Mouse (Mus musculus) heart, embryonic 10.5 days (tissue): ENCODE measurements around the gene Susd2. TPM values are rescaled to one million over a fixed set of nuclear protein-coding genes. Genes with fewer than 3 reads are reported as not detected.

Experiments used
- DNase-seq: peaks from one replicate; pipeline ENCODE4 v3.0.0-alpha.2; 2017; ENCODE audit warnings: low spot score
- H3K27ac ChIP-seq: fragments of 300-500 bp; sonication (generic); 2 replicates; pipeline ENCODE4 v1.5.1; 2016; ENCODE audit warnings: mild to moderate bottlenecking
- H3K27me3 ChIP-seq: fragments of 300-500 bp; sonication (generic); 2 replicates; pipeline ENCODE4 v1.6.1; 2016; ENCODE audit warnings: mild to moderate bottlenecking; ENCODE audit not compliant: poor library complexity, insufficient read depth, severe bottlenecking
- H3K36me3 ChIP-seq: fragments of 300-500 bp; sonication (generic); 2 replicates; pipeline ENCODE4 v1.6.1; 2016; ENCODE audit warnings: mild to moderate bottlenecking, moderate library complexity
- H3K4me1 ChIP-seq: fragments of 300-500 bp; sonication (generic); 2 replicates; pipeline ENCODE4 v1.6.1; 2016; ENCODE audit warnings: mild to moderate bottlenecking
- H3K4me3 ChIP-seq: fragments of 300-500 bp; sonication (generic); 2 replicates; pipeline ENCODE4 v1.5.1; 2016; ENCODE audit warnings: mild to moderate bottlenecking, moderate library complexity
- H3K9me3 ChIP-seq: fragments of 300-500 bp; sonication (generic); 2 replicates; pipeline ENCODE4 v1.6.1; 2016; ENCODE audit warnings: mild to moderate bottlenecking, moderate library complexity
- WGBS: fragments of 180-500 bp; shearing (Covaris S2); methylation state at CpG from one replicate; pipeline ENCODE4 v1.1.7; 2016; 5-methylcytosine and 5-hydroxymethylcytosine counted together
- polyA plus RNA-seq: library from polyadenylated mRNA; unstranded; fragments of >200 nt; fragmentation: Nextera tagmentation; extraction: Ambion mirVana; gene quantifications from 2 replicates; pipeline ENCODE4 v1.2.1, GENCODE M21; 2016

Susd2 gene
- polyA plus RNA-seq, 1 experiment from 2014 or later: 1.4 TPM

DNA sequence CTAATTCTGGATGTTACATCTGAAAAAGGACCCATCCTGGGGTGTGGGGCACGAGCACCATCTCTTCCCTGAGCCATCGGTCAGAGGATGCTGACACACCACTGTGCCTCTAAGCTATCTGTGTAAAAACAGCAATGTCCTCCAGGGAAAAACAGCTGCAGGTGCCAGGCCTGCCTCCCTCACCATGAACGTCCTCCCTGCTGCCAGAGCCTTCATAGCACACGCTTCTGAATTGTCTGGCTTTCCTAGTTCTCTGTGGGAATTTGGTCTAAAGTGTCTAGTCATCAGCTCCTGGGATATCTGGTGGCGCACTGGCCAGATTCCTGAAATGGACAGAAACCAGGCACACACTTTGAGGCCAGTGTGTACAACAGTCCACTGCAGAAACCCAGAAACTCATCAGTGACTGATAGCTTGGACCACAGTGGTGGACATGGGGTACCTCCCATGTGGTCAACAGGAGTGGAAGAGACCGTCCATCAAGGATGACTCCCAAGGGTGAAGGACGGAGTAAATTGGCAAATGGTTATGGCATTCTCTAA lies 43.5 kb downstream of the Susd2 start:
- no peak overlapping the region for H3K4me3 ChIP-seq
- WGBS: 63% methylated on average over 7 of the region's 7 CpGs

DNA sequence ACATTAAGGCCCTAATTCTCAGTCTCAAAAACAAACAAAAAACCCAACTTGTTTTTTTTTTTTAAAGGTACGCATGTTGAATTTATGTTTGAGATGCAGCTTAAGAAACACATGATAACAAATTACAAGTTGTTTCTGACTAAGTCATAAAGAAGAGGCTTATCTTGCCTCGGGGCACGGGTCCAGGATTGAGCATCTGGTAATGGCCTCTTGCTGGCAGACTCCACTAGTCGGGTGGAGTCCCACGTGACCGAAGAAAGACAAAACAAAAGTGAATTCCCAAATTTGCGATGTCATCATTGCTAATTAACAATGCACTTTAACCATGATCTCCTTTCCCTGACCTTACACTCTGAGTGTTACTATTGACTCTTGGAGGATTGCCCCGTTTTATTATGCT lies 47.8 kb downstream of the Susd2 start:
- H3K4me1 ChIP-seq: peaks cover 18% of the 10 kb centered on the region

More for the DNA sequence above, 43.5 kb downstream of the Susd2 start:
- H3K36me3 ChIP-seq: no peaks in the 10 kb centered on the region
- H3K9me3 ChIP-seq: 0 out of 2 replicates have a peak, but pooled peaks cover 6% of the 10 kb centered on the region
- no peak for DNase-seq
- no peaks in the 10 kb centered on the region for H3K27me3 ChIP-seq
- H3K4me1 ChIP-seq: 0 out of 2 replicates have a peak, but pooled peaks cover 3% of the 10 kb centered on the region
- H3K27ac ChIP-seq: no peak overlapping the region

DNA sequence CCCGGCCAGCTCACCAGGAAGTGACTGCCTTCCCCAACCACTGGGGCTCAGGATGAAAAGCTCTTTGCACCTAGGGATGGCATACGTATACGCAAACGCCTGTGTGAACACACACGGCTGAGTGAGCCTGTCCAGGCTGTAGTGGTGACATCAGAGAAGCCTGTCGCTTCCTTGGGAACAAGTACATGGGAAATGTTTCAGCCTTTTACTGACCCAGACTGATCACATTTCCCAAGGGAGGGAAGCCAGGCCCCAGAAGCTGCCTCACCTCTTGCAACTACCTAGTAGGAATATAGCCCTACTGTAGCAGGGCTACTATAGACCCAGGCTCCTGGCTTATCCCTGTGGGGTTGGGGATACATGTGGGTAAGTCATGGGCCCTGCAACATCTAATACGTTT lies 51.2 kb downstream of the Susd2 start:
- WGBS: 60% methylated on average over 7 of the region's 7 CpGs
- Histone ChIP-seq H3K36me3 (no peaks in the 10 kb centered on the region), H3K4me3 (no peak overlapping the region), H3K9me3 (no peaks in the 10 kb centered on the region), H3K27me3 (no peaks in the 10 kb centered on the region; the same call in 1 of the 2 replicates), H3K27ac (no peak overlapping the region), H3K4me1 (peaks cover 38% of the 10 kb centered on the region)
- DNase-seq: no peak

More for the DNA sequence above, 47.8 kb downstream of the Susd2 start:
- Histone ChIP-seq H3K9me3 (0 out of 2 replicates have a peak, but pooled peaks cover 6% of the 10 kb centered on the region), H3K4me3 (no peak overlapping the region), H3K27ac (no peak overlapping the region), H3K36me3 (no peaks in the 10 kb centered on the region), H3K27me3 (no peaks in the 10 kb centered on the region)
- no peak for DNase-seq
- 82% methylated on average over 8 of the region's 8 CpGs for WGBS

DNA sequence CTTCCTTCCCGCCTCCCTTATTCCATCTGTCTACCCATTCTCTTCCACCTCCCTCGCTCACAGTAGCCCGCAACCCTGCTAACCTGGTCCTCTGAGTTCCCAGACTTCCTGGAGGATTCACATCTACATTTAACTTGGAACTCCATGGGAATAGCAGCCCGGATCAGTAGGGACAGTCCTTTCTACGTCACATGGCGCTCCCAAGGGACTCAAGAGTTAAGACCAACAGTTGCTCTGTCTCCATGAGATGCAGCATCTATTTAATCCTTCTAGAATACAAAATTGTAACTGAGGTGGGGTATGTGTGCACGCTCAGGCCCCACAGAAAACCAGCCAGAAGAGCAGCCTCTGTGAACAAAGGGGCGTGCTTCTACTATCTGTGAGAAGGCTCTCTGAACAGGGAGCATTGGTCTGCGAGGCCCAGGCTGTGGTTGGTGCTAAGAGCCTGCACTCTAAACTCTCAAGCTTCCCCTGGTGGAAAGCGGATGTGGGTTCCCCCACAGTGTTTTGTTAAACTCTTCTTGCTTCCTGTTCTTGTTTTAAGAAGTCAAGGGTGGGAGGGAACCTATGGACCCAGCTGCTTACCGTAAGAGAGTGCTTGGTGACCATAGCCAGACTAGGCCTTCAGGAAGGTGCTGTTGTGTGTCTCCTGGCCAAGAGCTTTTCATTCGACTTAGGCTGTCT lies 52.5 kb downstream of the Susd2 start:
- Histone ChIP-seq H3K27ac (peak overlapping the region; percentile 73), H3K4me1 (peaks cover 38% of the 10 kb centered on the region), H3K36me3 (no peaks in the 10 kb centered on the region), H3K4me3 (no peak overlapping the region), H3K27me3 (no peaks in the 10 kb centered on the region; the same call in 1 of the 2 replicates), H3K9me3 (no peaks in the 10 kb centered on the region)
- WGBS: 65% methylated on average over 12 of the region's 12 CpGs
- no peak for DNase-seq

DNA sequence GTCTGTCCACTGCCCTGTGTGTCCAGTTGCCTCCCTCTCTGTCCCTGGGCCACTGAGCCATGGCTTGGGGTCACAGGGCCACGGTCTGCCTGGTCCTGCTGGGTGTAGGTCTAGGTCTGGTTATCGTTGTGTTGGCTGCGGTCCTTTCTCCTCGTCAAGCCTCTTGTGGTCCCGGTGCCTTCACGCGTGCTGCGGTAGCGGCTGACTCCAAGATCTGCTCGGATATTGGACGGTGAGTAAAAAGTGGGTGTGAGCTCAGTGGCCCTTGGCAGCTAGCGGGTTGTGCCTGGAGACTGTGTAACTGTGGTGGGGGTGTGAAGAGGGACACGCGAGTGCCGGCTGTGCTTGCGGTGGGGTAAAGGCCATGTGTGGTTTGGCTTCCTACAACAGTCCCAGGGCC lies 54.2 kb downstream of the Susd2 start:
- no peak for DNase-seq
- H3K4me3 ChIP-seq: peak overlapping the region; percentile 10; the same call in 1 of the 2 replicates
- WGBS: 70% methylated on average over 16 of the region's 16 CpGs
- peak overlapping the region; percentile 81 for H3K27ac ChIP-seq
- H3K27me3 ChIP-seq: peaks cover 13% of the 10 kb centered on the region
- H3K9me3 ChIP-seq: no peaks in the 10 kb centered on the region
- no peaks in the 10 kb centered on the region for H3K36me3 ChIP-seq
- H3K4me1 ChIP-seq: peaks cover 46% of the 10 kb centered on the region

DNA sequence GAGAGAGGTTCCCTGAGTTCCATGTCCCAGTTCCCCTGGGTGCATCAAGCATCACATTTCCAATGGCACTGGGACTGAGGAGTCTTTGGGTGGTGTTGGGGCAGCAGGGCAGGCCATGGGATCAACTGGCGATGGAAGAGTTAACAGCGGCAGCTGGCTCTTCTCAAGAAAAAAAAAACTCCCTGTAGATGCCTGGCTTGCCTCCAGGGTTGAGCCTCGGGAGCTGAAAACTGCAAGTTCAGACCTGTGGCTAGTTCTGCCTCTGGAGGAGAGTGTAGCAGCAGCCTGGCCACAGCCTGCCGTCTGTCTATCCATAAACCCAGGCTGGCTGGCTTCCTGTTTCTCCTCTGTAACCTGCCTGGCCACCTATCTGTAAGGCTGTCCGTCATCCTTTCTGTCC lies 54.7 kb downstream of the Susd2 start, which contains the start of gene Ggt5:
TSS of gene Ggt5 (plus strand) at position 212 of the 400 bp plus-strand sequence.
- Histone ChIP-seq H3K9me3 (no peaks in the 10 kb centered on the region), H3K27ac (peak within 1 kb of the TSS; percentile 81), H3K4me1 (peaks cover 46% of the 10 kb centered on the region), H3K36me3 (no peaks in the 10 kb centered on the region), H3K27me3 (peaks cover 19% of the 10 kb centered on the region), H3K4me3 (peak within 1 kb of the TSS; percentile 10; the same call in 1 of the 2 replicates)
- DNase-seq: no peak
- 16% methylated on average over 5 of the region's 5 CpGs for WGBS

DNA sequence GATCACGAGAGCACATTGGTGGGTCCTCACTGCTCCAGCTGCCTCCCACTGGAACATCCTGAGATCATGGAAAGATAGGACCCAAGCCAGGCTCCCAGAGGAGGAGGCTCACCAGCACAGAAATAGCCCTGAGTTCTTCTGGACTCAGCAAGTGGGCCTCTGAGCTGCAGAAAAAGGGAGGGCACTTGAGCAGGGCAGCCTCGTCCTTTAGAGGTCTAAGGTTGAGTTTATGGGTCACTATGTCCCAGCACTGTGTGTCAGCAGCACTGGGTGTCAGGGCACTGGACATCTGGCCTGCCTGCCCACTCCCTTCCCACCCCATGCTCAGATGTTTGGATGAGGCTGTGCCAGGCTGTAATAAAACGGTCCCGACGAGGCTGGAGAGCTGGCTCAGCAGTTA lies 55.5 kb downstream of the Susd2 start:
- DNase-seq: no peak
- no peaks in the 10 kb centered on the region for H3K36me3 ChIP-seq
- H3K27me3 ChIP-seq: peaks cover 27% of the 10 kb centered on the region
- 58% methylated on average over 5 of the region's 5 CpGs for WGBS
- peak overlapping the region; percentile 44; the same call in 1 of the 2 replicates for H3K27ac ChIP-seq
- no peak overlapping the region for H3K4me3 ChIP-seq
- H3K4me1 ChIP-seq: peaks cover 46% of the 10 kb centered on the region
- no peaks in the 10 kb centered on the region for H3K9me3 ChIP-seq

DNA sequence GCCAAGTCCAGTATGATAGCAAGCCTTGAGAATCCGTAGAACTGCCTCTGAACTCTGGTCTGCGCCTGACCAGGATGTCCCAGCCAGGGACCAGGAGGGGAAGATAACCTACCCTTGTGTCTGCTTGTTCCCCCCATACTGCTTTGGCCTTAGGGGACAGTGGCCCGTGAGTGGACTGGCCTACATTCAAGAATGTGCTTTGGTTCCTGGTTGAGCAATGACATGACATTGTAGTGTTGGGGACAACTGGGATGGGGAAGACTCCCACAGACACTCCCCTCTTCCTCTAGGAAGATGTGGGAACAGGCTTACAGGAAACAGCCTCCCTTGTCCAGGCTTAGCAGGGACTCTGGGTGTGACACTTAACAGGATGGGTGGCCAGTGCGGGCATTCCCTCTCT lies 56.0 kb downstream of the Susd2 start:
- Histone ChIP-seq H3K27me3 (peaks cover 29% of the 10 kb centered on the region), H3K4me1 (peaks cover 45% of the 10 kb centered on the region), H3K27ac (no peak overlapping the region), H3K4me3 (no peak overlapping the region), H3K9me3 (no peaks in the 10 kb centered on the region), H3K36me3 (no peaks in the 10 kb centered on the region)
- 77% methylated on average over 4 of the region's 4 CpGs for WGBS
- no peak for DNase-seq

Other genes with a start within 250 kb of the Susd2 start
- 0.10 and 1.6 TPM in 2 replicates for gene Upb1, start 242.9 kb downstream of the Susd2 start, polyA plus RNA-seq
- gene Snrpd3, start 126.5 kb downstream of the Susd2 start, polyA plus RNA-seq: 139 and 148 TPM in 2 replicates
- 24.0 and 28.8 TPM in 2 replicates for gene Gucd1, start 126.0 kb downstream of the Susd2 start, polyA plus RNA-seq
- 0.78 and 1.1 TPM in 2 replicates for gene Lrrc75b, start 83.7 kb downstream of the Susd2 start, polyA plus RNA-seq
- gene Ggt1, start 82.4 kb downstream of the Susd2 start, polyA plus RNA-seq: 0.27 and 1.9 TPM in 2 replicates
- 1.4 and 4.9 TPM in 2 replicates for gene Ggt5, start 54.7 kb downstream of the Susd2 start, polyA plus RNA-seq
- gene Cabin1, start 120.3 kb upstream of the Susd2 start, polyA plus RNA-seq: 20.0 and 24.0 TPM in 2 replicates
- gene Ddt, start 129.4 kb upstream of the Susd2 start, polyA plus RNA-seq: 51.9 and 108 TPM in 2 replicates
- gene Gm20441, start 136.9 kb upstream of the Susd2 start, polyA plus RNA-seq: not detected in 2 replicates
- 2.6 and 4.2 TPM in 2 replicates for gene Gstt3, start 137.4 kb upstream of the Susd2 start, polyA plus RNA-seq
- gene Gstt1, start 154.6 kb upstream of the Susd2 start, polyA plus RNA-seq: 5.1 and 17.3 TPM in 2 replicates
- gene Gstt4, start 178.5 kb upstream of the Susd2 start, polyA plus RNA-seq: not detected in 2 replicates
- gene Gstt2, start 193.4 kb upstream of the Susd2 start, polyA plus RNA-seq: 8.7 and 11.4 TPM in 2 replicates
- gene Mif, start 216.2 kb upstream of the Susd2 start, polyA plus RNA-seq: 3,089 and 3,244 TPM in 2 replicates
- gene Derl3, start 249.4 kb upstream of the Susd2 start, polyA plus RNA-seq: 3.1 and 5.0 TPM in 2 replicates